Mouse (Mus musculus) midbrain, postnatal 0 days (tissue): Measurements from ENCODE around the gene G430095P16Rik. TPM values are rescaled to one million over a fixed set of nuclear protein-coding genes. Genes with fewer than 3 reads are reported as not detected.

Experiments
- ATAC-seq: fragments of 200-750 bp; cut with Nextera tagmentation; 2 replicates; pipeline ENCODE4 v1.8.0; 2017; ENCODE audit warnings: moderate number of reproducible peaks, mild to moderate bottlenecking, moderate TSS enrichment, moderate library complexity; ENCODE audit not compliant: low FRiP score
- DNase-seq: peaks from one replicate; pipeline ENCODE4 v3.0.0-alpha.2; 2015; ENCODE audit warnings: low spot score
- H3K27ac ChIP-seq: fragments of 300-500 bp; sonication (generic); 2 replicates; pipeline ENCODE4 v1.5.1; 2014; ENCODE audit warnings: low read depth, mild to moderate bottlenecking, low read length, mixed read lengths
- H3K27me3 ChIP-seq: fragments of 300-500 bp; sonication (generic); 2 replicates; pipeline ENCODE4 v1.6.1; 2014; ENCODE audit warnings: low read length, control low read depth, mixed read lengths; ENCODE audit not compliant: insufficient read depth
- H3K36me3 ChIP-seq: fragments of 300-500 bp; sonication (generic); 2 replicates; pipeline ENCODE4 v1.6.1; 2014; ENCODE audit warnings: low read length, control low read depth, mixed read lengths; ENCODE audit not compliant: insufficient read depth
- H3K4me1 ChIP-seq: fragments of 300-500 bp; sonication (generic); 2 replicates; pipeline ENCODE4 v1.6.1; 2014; ENCODE audit warnings: mild to moderate bottlenecking, control low read depth, antibody characterized with exemption, low read length, mixed read lengths; ENCODE audit not compliant: insufficient read depth
- H3K4me2 ChIP-seq: fragments of 300-500 bp; sonication (generic); 2 replicates; pipeline ENCODE4 v1.6.1; 2014; ENCODE audit warnings: low read depth, mild to moderate bottlenecking, low read length, mixed read lengths; ENCODE audit not compliant: poor library complexity, severe bottlenecking
- H3K4me3 ChIP-seq: fragments of 300-500 bp; sonication (generic); 2 replicates; pipeline ENCODE4 v1.5.1; 2014; ENCODE audit warnings: low read depth, mild to moderate bottlenecking, low read length, moderate library complexity
- H3K9ac ChIP-seq: fragments of 300-500 bp; sonication (generic); replicated peaks from 2 replicates; pipeline ENCODE4 v1.6.1; 2014; ENCODE audit warnings: mild to moderate bottlenecking, low read length, moderate library complexity, mixed read lengths; ENCODE audit not compliant: poor library complexity, severe bottlenecking
- H3K9me3 ChIP-seq: fragments of 300-500 bp; sonication (generic); 2 replicates; pipeline ENCODE4 v1.6.1; 2016; ENCODE audit warnings: low read length, control low read depth
- CTCF ChIP-seq: IDR thresholded peaks from 2 replicates; pipeline ENCODE4 v1.5.1; 2016; ENCODE audit warnings: antibody characterized with exemption, mild to moderate bottlenecking
- WGBS: fragments of 180-500 bp; shearing (Covaris S2); extraction: QIAGEN DNeasy Blood & Tissue Kit; methylation state at CpG from one replicate; pipeline ENCODE4 v1.1.7; 2014; 5-methylcytosine and 5-hydroxymethylcytosine counted together
- polyA plus RNA-seq: library from polyadenylated mRNA; unstranded; fragments of >200 nt; fragmentation: Nextera tagmentation; extraction: Ambion mirVana; gene quantifications from 2 replicates; pipeline ENCODE4 v1.2.1, GENCODE M21; 2015
- total RNA-seq: library from RNA; depleted of rRNA; stranded (reverse); fragments of >200 nt; gene quantifications from 2 replicates; pipeline ENCODE4 v1.2.3, GENCODE M21; 2014

G430095P16Rik gene
- total and polyA plus RNA-seq, 2 experiments from 2014 or later = 0.39 TPM; not detected in 1

GRCm38 (mm10) chr8:84708774-84709475, 13.9 kb upstream of the G430095P16Rik start:
- Histone ChIP-seq H3K9me3 (no peaks in the 10 kb centered on the region), H3K4me2 (no peak overlapping the region), H3K9ac (no peak overlapping the region), H3K4me1 (no peaks in the 10 kb centered on the region), H3K27ac (peak overlapping the region; percentile 18; the same call in 1 of the 2 replicates), H3K36me3 (no peaks in the 10 kb centered on the region), H3K27me3 (peaks cover 29% of the 10 kb centered on the region), H3K4me3 (no peak overlapping the region)
- peak; percentile 96 for DNase-seq
- TF ChIP-seq CTCF = peak; percentile 95
- peak; percentile 69 for ATAC-seq
- WGBS = 7% methylated on average over 12 of the region's 12 CpGs

GRCm38 (mm10) chr8:84709931-84710330, 12.9 kb upstream of the G430095P16Rik start:
- WGBS = 94% methylated on average over 1 of the region's 1 CpGs
- Histone ChIP-seq H3K9me3 (no peaks in the 10 kb centered on the region), H3K27ac (no peak overlapping the region), H3K4me1 (no peaks in the 10 kb centered on the region), H3K4me2 (no peak overlapping the region), H3K27me3 (peaks cover 21% of the 10 kb centered on the region), H3K9ac (no peak overlapping the region), H3K4me3 (no peak overlapping the region), H3K36me3 (no peaks in the 10 kb centered on the region)
- DNase-seq = no peak
- no peak for TF ChIP-seq CTCF
- no peak for ATAC-seq

GRCm38 (mm10) chr8:84711312-84711711, 11.5 kb upstream of the G430095P16Rik start:
- Histone ChIP-seq H3K9ac (no peak overlapping the region), H3K4me1 (no peaks in the 10 kb centered on the region), H3K36me3 (no peaks in the 10 kb centered on the region), H3K27me3 (peaks cover 21% of the 10 kb centered on the region; the same call in 1 of the 2 replicates), H3K4me3 (no peak overlapping the region), H3K9me3 (no peaks in the 10 kb centered on the region), H3K4me2 (no peak overlapping the region), H3K27ac (no peak overlapping the region)
- TF ChIP-seq CTCF = no peak
- 41% methylated on average over 3 of the region's 3 CpGs for WGBS
- no peak for DNase-seq
- no peak for ATAC-seq

GRCm38 (mm10) chr8:84711933-84712758, 10.7 kb upstream of the G430095P16Rik start:
- H3K4me2 ChIP-seq = no peak overlapping the region
- H3K4me3 ChIP-seq = no peak overlapping the region
- ATAC-seq (peak; percentile 85), DNase-seq (peak; percentile 90)
- no peak overlapping the region for H3K9ac ChIP-seq
- TF ChIP-seq CTCF = no peak
- no peaks in the 10 kb centered on the region for H3K36me3 ChIP-seq
- WGBS = 15% methylated on average over 11 of the region's 11 CpGs
- peaks cover 23% of the 10 kb centered on the region; the same call in 1 of the 2 replicates for H3K27me3 ChIP-seq
- H3K4me1 ChIP-seq = no peaks in the 10 kb centered on the region
- H3K9me3 ChIP-seq = no peaks in the 10 kb centered on the region
- H3K27ac ChIP-seq = no peak overlapping the region

- Histone ChIP-seq H3K9me3 (no peaks in the 10 kb centered on the region), H3K9ac (no peak overlapping the region), H3K27ac (peak overlapping the region; percentile 57), H3K4me1 (no peaks in the 10 kb centered on the region), H3K4me3 (no peak overlapping the region), H3K27me3 (peaks cover 17% of the 10 kb centered on the region; the same call in 1 of the 2 replicates), H3K4me2 (no peak overlapping the region), H3K36me3 (no peaks in the 10 kb centered on the region)
- ATAC-seq = no peak
- WGBS = 16% methylated on average over 3 of the region's 3 CpGs
- TF ChIP-seq CTCF = no peak
- no peak for DNase-seq
Observed at GRCm38 (mm10) chr8:84712759-84713120, 10.1 kb upstream of the G430095P16Rik start.

GRCm38 (mm10) chr8:84713381-84713780, 9.4 kb upstream of the G430095P16Rik start:
- H3K4me3 ChIP-seq = no peak overlapping the region
- DNase-seq = no peak
- no peaks in the 10 kb centered on the region for H3K4me1 ChIP-seq
- H3K36me3 ChIP-seq = no peaks in the 10 kb centered on the region
- TF ChIP-seq CTCF = no peak
- H3K9me3 ChIP-seq = no peaks in the 10 kb centered on the region
- H3K9ac ChIP-seq = no peak overlapping the region
- WGBS = 51% methylated on average over 4 of the region's 4 CpGs
- H3K27ac ChIP-seq = peak overlapping the region; percentile 57
- no peak for ATAC-seq
- peaks cover 12% of the 10 kb centered on the region; the same call in 1 of the 2 replicates for H3K27me3 ChIP-seq
- H3K4me2 ChIP-seq = no peak overlapping the region
